ENCODE assay signal across 8 mouse cellular contexts in genomic region chr4:93335118-93336003, GRCm38 (mm10). TPM values are rescaled to one million over a fixed set of nuclear protein-coding genes. Genes with fewer than 3 reads are reported as not detected.
A peak's percentile ranks its signal among the peaks of the same experiment; 100 is the strongest.
DNase-seq lines count a peak whose midpoint lies in the region; ATAC-seq lines count a peak whose summit lies in the region.

Gene Tusc1, minus strand, starts transcription at chr4:93335511.

- DNase-seq in adipocyte (ENCODE audit: low spot score) = peak; percentile 78
- DNase-seq in gastrocnemius, adult 8-10 months (ENCODE audit: low spot score in 2 of 2) = peak; percentile 63 to 79
- peak; percentile 31 for DNase-seq in induced T-regulatory cell, adult 2 months (ENCODE audit: low read depth)
- peak; percentile 56 to 66 for DNase-seq in left cerebral cortex, adult 8-10 months (ENCODE audit: low spot score in 2 of 2)
- DNase-seq in right cerebral cortex, postnatal 14 days = peak; percentile 73
- peak; percentile 78 to 84 for DNase-seq in urinary bladder, postnatal 36 days (ENCODE audit: low spot score in 2 of 2)

- ATAC-seq in common myeloid progenitor, adult 5-6 weeks (replicated peaks; ENCODE audit: low read depth, poor library complexity, severe bottlenecking) = peak; percentile 87
- ATAC-seq in megakaryocyte, adult 5-6 weeks (ENCODE audit: poor library complexity, severe bottlenecking) = peak; percentile 71

RNA-seq across cellular contexts. Expression of gene Tusc1, which starts in this region (rescaled TPM):
- total RNA-seq in common myeloid progenitor, adult 5-6 weeks (2017) = 3.1 and 3.2 TPM in 2 replicates
- total RNA-seq in gastrocnemius, adult 8-10 months (2022) = 1 to 10 TPM; 1.1 to 2.1 (median 1.5) TPM
- 10 to 100 TPM in 2 of 4 experiments, 1 to 10 TPM in 2; 9.4 to 11.5 (median 9.9) TPM for total RNA-seq in left cerebral cortex, adult 8-10 months (2022)
- total RNA-seq in megakaryocyte, adult 5-6 weeks (2015) = 53.7 and 56.0 TPM in 2 replicates
- total RNA-seq in megakaryocyte, adult 5-6 weeks (2017) = 10.8 and 12.8 TPM in 2 replicates

Comparison
In these comparisons a context has a peak if more than half of its experiments do, and no peak if none do; other contexts are left out.
1. Peak in every context shown above with its lines: DNase-seq and ATAC-seq.
2. DNase-seq: peak in every context shown above with its lines; median percentile 81 in urinary bladder, postnatal 36 days; 78 in adipocyte; 73 in right cerebral cortex, postnatal 14 days; 71 in gastrocnemius, adult 8-10 months; 61 in left cerebral cortex, adult 8-10 months; 31 in induced T-regulatory cell, adult 2 months.